In genomic region chr17:32788094-32788559, GRCm38 (mm10) we compare ENCODE assay signal across 8 mouse cellular contexts. TPM values are rescaled to one million over a fixed set of nuclear protein-coding genes. Genes with fewer than 3 reads are reported as not detected.
DNase-seq lines count a peak whose midpoint lies in the region; ATAC-seq and TF ChIP-seq lines count a peak whose summit lies in the region.

Zfp871 (minus strand) TSS chr17:32788287.

- peak within 1 kb of the TSS; percentile 75 for H3K4me2 ChIP-seq in forebrain, embryonic 13.5 days
- peak within 1 kb of the TSS; percentile 68 for H3K4me2 ChIP-seq in liver, postnatal 0 days (ENCODE audit: low read depth, low read length)
- peak within 1 kb of the TSS; percentile 70 for H3K4me2 ChIP-seq in neural tube, embryonic 14.5 days (ENCODE audit: low read depth, low read length)

- TF ChIP-seq EP300 in ES-Bruce4 (IDR thresholded peaks at IDR 0.05; ENCODE audit: insufficient read depth, low read depth, low read length), result no peak
- no peak for TF ChIP-seq EP300 in liver, postnatal 0 days (IDR thresholded peaks at IDR 0.05; ENCODE audit: low read depth)

- H3K27ac ChIP-seq in ES-Bruce4 (ENCODE audit: insufficient read depth, low read length), result no peak within 1 kb of the TSS; the same call in 1 of the 2 replicates
- peak within 1 kb of the TSS; percentile 92 for H3K27ac ChIP-seq in forebrain, embryonic 13.5 days
- peak within 1 kb of the TSS; percentile 96 for H3K27ac ChIP-seq in liver, postnatal 0 days (ENCODE audit: low read depth)
- H3K27ac ChIP-seq in neural tube, embryonic 14.5 days (ENCODE audit: low read depth, low read length), result peak within 1 kb of the TSS; percentile 92

- DNase-seq in heart, postnatal 10 days, result peak; percentile 93 to 95
- peak; percentile 89 for DNase-seq in large intestine, adult 2 months (ENCODE audit: low read depth, low spot score)
- DNase-seq in liver, postnatal 0 days, result peak; percentile 87
- DNase-seq in testis, postnatal 10 days (ENCODE audit: low spot score), result peak; percentile 83

- no peaks in the 10 kb centered on the region for H3K9me3 ChIP-seq in ES-Bruce4 (replicated peaks; ENCODE audit: control insufficient read depth, insufficient read depth, low read length, poor library complexity, severe bottlenecking)
- H3K9me3 ChIP-seq in forebrain, embryonic 13.5 days (replicated peaks), result no peaks in the 10 kb centered on the region
- H3K9me3 ChIP-seq in liver, postnatal 0 days (ENCODE audit: low read length), result no peaks in the 10 kb centered on the region
- no peaks in the 10 kb centered on the region for H3K9me3 ChIP-seq in neural tube, embryonic 14.5 days (ENCODE audit: control insufficient read depth, low read length)

- peak within 1 kb of the TSS; percentile 95 for H3K4me3 ChIP-seq in ES-Bruce4 (ENCODE audit: low read depth, low read length)
- H3K4me3 ChIP-seq in forebrain, embryonic 13.5 days, result peak within 1 kb of the TSS; percentile 95
- peak within 1 kb of the TSS; percentile 84 for H3K4me3 ChIP-seq in liver, postnatal 0 days (ENCODE audit: low read depth, low read length)
- peak within 1 kb of the TSS; percentile 85 for H3K4me3 ChIP-seq in neural tube, embryonic 14.5 days (ENCODE audit: low read depth, low read length)

- no peaks in the 10 kb centered on the region for H3K27me3 ChIP-seq in ES-Bruce4 (ENCODE audit: control insufficient read depth, insufficient read depth, low read length, poor library complexity, severe bottlenecking)
- H3K27me3 ChIP-seq in forebrain, embryonic 13.5 days, result no peaks in the 10 kb centered on the region
- no peaks in the 10 kb centered on the region for H3K27me3 ChIP-seq in liver, postnatal 0 days (ENCODE audit: insufficient read depth, low read length)
- H3K27me3 ChIP-seq in neural tube, embryonic 14.5 days (ENCODE audit: control insufficient read depth, insufficient read depth, low read length), result no peaks in the 10 kb centered on the region

- peak; percentile 99 for ATAC-seq in cerebellum, adult (ENCODE audit: insufficient number of reproducible peaks, low FRiP score, low TSS enrichment)
- ATAC-seq in forebrain, embryonic 13.5 days, result peak; percentile 99
- peak; percentile 95 for ATAC-seq in liver, postnatal 0 days
- ATAC-seq in neural tube, embryonic 14.5 days (ENCODE audit: low read depth), result peak; percentile 98

- peak within 1 kb of the TSS; percentile 86 for H3K9ac ChIP-seq in ES-Bruce4 (ENCODE audit: low read depth, poor library complexity, severe bottlenecking)
- peak within 1 kb of the TSS; percentile 94 for H3K9ac ChIP-seq in forebrain, embryonic 13.5 days
- peak within 1 kb of the TSS; percentile 93 for H3K9ac ChIP-seq in liver, postnatal 0 days (replicated peaks)
- peak within 1 kb of the TSS; percentile 85 for H3K9ac ChIP-seq in neural tube, embryonic 14.5 days (replicated peaks; ENCODE audit: low read depth, low read length)

- intact Hi-C loops in heart, postnatal 10 days (cut with DNase I), result loop anchor here (5.0 kb wide), 2 partner anchors 44 to 164 kb away; partner anchors contain the start of gene Zfp799

- TF ChIP-seq POLR2A in ES-Bruce4 (IDR thresholded peaks at IDR 0.05; ENCODE audit: insufficient read depth, low read length), result peak; percentile 80

- peaks cover 26% of the 10 kb centered on the region for H3K36me3 ChIP-seq in ES-Bruce4 (ENCODE audit: control insufficient read depth, insufficient read depth, low read length, poor library complexity, severe bottlenecking)
- H3K36me3 ChIP-seq in forebrain, embryonic 13.5 days (ENCODE audit: poor library complexity, severe bottlenecking), result peaks cover 23% of the 10 kb centered on the region
- H3K36me3 ChIP-seq in liver, postnatal 0 days (replicated peaks; ENCODE audit: insufficient read depth, low read length), result peaks cover 25% of the 10 kb centered on the region
- H3K36me3 ChIP-seq in neural tube, embryonic 14.5 days (ENCODE audit: control insufficient read depth, insufficient read depth, low read length), result 0 out of 2 replicates have a peak, but pooled peaks cover 4% of the 10 kb centered on the region

- under 1% methylated on average over 22 of the region's 22 CpGs for WGBS in forebrain, embryonic 13.5 days
- WGBS in large intestine, adult 2 months, result 0% methylated on average over 22 of the region's 22 CpGs
- WGBS in liver, postnatal 0 days (ENCODE audit: insufficient replicate concordance), result under 1% methylated on average over 22 of the region's 22 CpGs
- 0% methylated on average over 22 of the region's 22 CpGs for WGBS in neural tube, embryonic 14.5 days

- TF ChIP-seq CTCF in ES-Bruce4 (IDR thresholded peaks at IDR 0.05; ENCODE audit: low read depth, low read length), result no peak
- no peak for TF ChIP-seq CTCF in liver, postnatal 0 days (IDR thresholded peaks at IDR 0.05; ENCODE audit: low read depth)

- no peaks in the 10 kb centered on the region for H3K4me1 ChIP-seq in ES-Bruce4 (ENCODE audit: control insufficient read depth, insufficient read depth, low read length)
- peaks cover 27% of the 10 kb centered on the region for H3K4me1 ChIP-seq in forebrain, embryonic 13.5 days
- peaks cover 18% of the 10 kb centered on the region for H3K4me1 ChIP-seq in liver, postnatal 0 days (ENCODE audit: insufficient read depth)
- peaks cover 23% of the 10 kb centered on the region for H3K4me1 ChIP-seq in neural tube, embryonic 14.5 days (ENCODE audit: control insufficient read depth, insufficient read depth, low read length)

RNA-seq across cellular contexts. Expression of gene Zfp871, which starts in this region (rescaled TPM):
- 43.8 and 54.5 TPM in 2 replicates for polyA plus RNA-seq in ES-Bruce4 (2011; ENCODE audit: insufficient read depth, insufficient read length, low read depth, missing spikeins)
- polyA plus RNA-seq in forebrain, embryonic 13.5 days (2015; fragmentation: Nextera tagmentation; extraction: Ambion mirVana), result 42.7 and 53.4 TPM in 2 replicates
- 10 to 100 TPM; 43.4 to 44.3 TPM for total RNA-seq in heart, postnatal 10 days (2021)
- polyA plus RNA-seq in large intestine, adult 2 months (2012; rRNA removed), result 5.3 and 9.4 TPM in 2 replicates
- polyA plus RNA-seq in liver, postnatal 0 days (2015; fragmentation: Nextera tagmentation; extraction: Ambion mirVana), result 8.2 and 11.0 TPM in 2 replicates
- 80.4 and 82.9 TPM in 2 replicates for polyA plus RNA-seq in neural tube, embryonic 14.5 days (2014; fragmentation: Nextera tagmentation; extraction: Ambion mirVana)
